Mouse (Mus musculus): ENCODE measurements at regions not wholly inside any gene's neighbourhood (a gene's known extent, or its start where the extent isn't known, plus 50 kb on each side); places are given as distances from the start of the nearest gene placed in this dataset.

- Histone ChIP-seq H3K4me1 (replicated peaks) (no peaks in the 10 kb centered on the region), H3K27ac (no peak overlapping the region), H3K27me3 (ENCODE audit: insufficient read depth, poor library complexity, severe bottlenecking) (no peaks in the 10 kb centered on the region), H3K36me3 (no peaks in the 10 kb centered on the region), H3K9me3 (peaks cover 22% of the 10 kb centered on the region; the same call in 1 of the 2 replicates), H3K4me3 (no peak overlapping the region)
- no peak for DNase-seq (ENCODE audit: low spot score)
- 85% methylated on average over 4 of the region's 4 CpGs for WGBS
Observed at GRCm38 (mm10) chr7:37267404-37267803, 506.0 kb downstream of the Zfp536 start.

GRCm38 (mm10) chr7:37270841-37271240 lies 502.6 kb downstream of the Zfp536 start:
- WGBS, result 89% methylated on average over 3 of the region's 3 CpGs
- DNase-seq (ENCODE audit: low spot score), result no peak
- Histone ChIP-seq H3K4me1 (replicated peaks) (no peaks in the 10 kb centered on the region), H3K9me3 (peaks cover 22% of the 10 kb centered on the region; the same call in 1 of the 2 replicates), H3K27me3 (ENCODE audit: insufficient read depth, poor library complexity, severe bottlenecking) (no peaks in the 10 kb centered on the region), H3K27ac (no peak overlapping the region), H3K4me3 (no peak overlapping the region), H3K36me3 (no peaks in the 10 kb centered on the region)

GRCm38 (mm10) chr7:37290018-37290417 lies 483.4 kb downstream of the Zfp536 start:
- DNase-seq (ENCODE audit: low spot score), result no peak
- no peaks in the 10 kb centered on the region for H3K9me3 ChIP-seq
- peak overlapping the region; percentile 69; the same call in 1 of the 2 replicates for H3K27ac ChIP-seq
- 22% methylated on average over 5 of the region's 5 CpGs for WGBS
- H3K4me3 ChIP-seq, result peak overlapping the region; percentile 36
- H3K4me1 ChIP-seq (replicated peaks), result peaks cover 22% of the 10 kb centered on the region
- H3K27me3 ChIP-seq (ENCODE audit: insufficient read depth, poor library complexity, severe bottlenecking), result peaks cover 7% of the 10 kb centered on the region; the same call in 1 of the 2 replicates
- H3K36me3 ChIP-seq, result no peaks in the 10 kb centered on the region

- Histone ChIP-seq H3K27ac (peak overlapping the region; percentile 69), H3K9me3 (no peaks in the 10 kb centered on the region), H3K36me3 (no peaks in the 10 kb centered on the region), H3K27me3 (ENCODE audit: insufficient read depth, poor library complexity, severe bottlenecking) (peaks cover 7% of the 10 kb centered on the region; the same call in 1 of the 2 replicates), H3K4me1 (replicated peaks) (peaks cover 22% of the 10 kb centered on the region), H3K4me3 (peak overlapping the region; percentile 36)
- DNase-seq (ENCODE audit: low spot score), result peak; percentile 36
- 22% methylated on average over 19 of the region's 19 CpGs for WGBS
Observed at GRCm38 (mm10) chr7:37290493-37291045, 482.9 kb downstream of the Zfp536 start.

GRCm38 (mm10) chr7:37291726-37292125 lies 481.7 kb downstream of the Zfp536 start:
- H3K9me3 ChIP-seq, result no peaks in the 10 kb centered on the region

GRCm38 (mm10) chr7:37292554-37292953 lies 480.9 kb downstream of the Zfp536 start:
- Histone ChIP-seq H3K4me3 (no peak overlapping the region), H3K9me3 (no peaks in the 10 kb centered on the region), H3K27me3 (ENCODE audit: insufficient read depth, poor library complexity, severe bottlenecking) (peaks cover 7% of the 10 kb centered on the region; the same call in 1 of the 2 replicates), H3K27ac (no peak overlapping the region), H3K4me1 (replicated peaks) (peaks cover 22% of the 10 kb centered on the region), H3K36me3 (no peaks in the 10 kb centered on the region)
- DNase-seq (ENCODE audit: low spot score), result no peak
- 85% methylated on average over 9 of the region's 9 CpGs for whole genome bisulfite sequencing

More at GRCm38 (mm10) chr7:37291726-37292125, 481.7 kb downstream of the Zfp536 start:
- H3K36me3 ChIP-seq, result no peaks in the 10 kb centered on the region
- peaks cover 22% of the 10 kb centered on the region for H3K4me1 ChIP-seq (replicated peaks)
- WGBS, result 77% methylated on average over 7 of the region's 7 CpGs
- no peak for DNase-seq (ENCODE audit: low spot score)
- no peak overlapping the region for H3K4me3 ChIP-seq
- H3K27ac ChIP-seq, result no peak overlapping the region; the same call in 1 of the 2 replicates
- peaks cover 7% of the 10 kb centered on the region; the same call in 1 of the 2 replicates for H3K27me3 ChIP-seq (ENCODE audit: insufficient read depth, poor library complexity, severe bottlenecking)

- no peak overlapping the region for H3K4me3 ChIP-seq
- H3K4me1 ChIP-seq (replicated peaks), result no peaks in the 10 kb centered on the region; the same call in 1 of the 2 replicates
- H3K9me3 ChIP-seq, result no peaks in the 10 kb centered on the region
- no peaks in the 10 kb centered on the region for H3K36me3 ChIP-seq
- no peaks in the 10 kb centered on the region for H3K27me3 ChIP-seq (ENCODE audit: insufficient read depth, poor library complexity, severe bottlenecking)
- WGBS, result 29% methylated on average over 3 of the region's 3 CpGs
- DNase-seq (ENCODE audit: low spot score), result no peak
- no peak overlapping the region for H3K27ac ChIP-seq
Observed at GRCm38 (mm10) chr7:37298888-37299287, 474.6 kb downstream of the Zfp536 start.

GRCm38 (mm10) chr7:37305463-37305862 lies 468.0 kb downstream of the Zfp536 start:
- DNase-seq (ENCODE audit: low spot score), result no peak
- Histone ChIP-seq H3K27ac (no peak overlapping the region), H3K4me1 (replicated peaks) (no peaks in the 10 kb centered on the region; the same call in 1 of the 2 replicates), H3K27me3 (ENCODE audit: insufficient read depth, poor library complexity, severe bottlenecking) (no peaks in the 10 kb centered on the region), H3K36me3 (no peaks in the 10 kb centered on the region), H3K4me3 (no peak overlapping the region), H3K9me3 (no peaks in the 10 kb centered on the region)
- WGBS, result 85% methylated on average over 9 of the region's 9 CpGs

GRCm38 (mm10) chr7:37307191-37307590 lies 466.2 kb downstream of the Zfp536 start:
- no peaks in the 10 kb centered on the region for H3K36me3 ChIP-seq
- H3K9me3 ChIP-seq, result no peaks in the 10 kb centered on the region
- H3K4me1 ChIP-seq (replicated peaks), result 0 out of 2 replicates have a peak, but pooled peaks cover 4% of the 10 kb centered on the region
- H3K27me3 ChIP-seq (ENCODE audit: insufficient read depth, poor library complexity, severe bottlenecking), result no peaks in the 10 kb centered on the region
- WGBS, result 86% methylated on average over 4 of the region's 4 CpGs
- H3K27ac ChIP-seq, result no peak overlapping the region
- H3K4me3 ChIP-seq, result no peak overlapping the region
- no peak for DNase-seq (ENCODE audit: low spot score)

- no peak overlapping the region for H3K4me3 ChIP-seq
- 91% methylated on average over 7 of the region's 7 CpGs for WGBS
Observed at GRCm38 (mm10) chr7:37324653-37325052, 448.8 kb downstream of the Zfp536 start.

GRCm38 (mm10) chr7:37333451-37333850 lies 440.0 kb downstream of the Zfp536 start:
- Histone ChIP-seq H3K27me3 (ENCODE audit: insufficient read depth, poor library complexity, severe bottlenecking) (peaks cover 21% of the 10 kb centered on the region), H3K4me3 (no peak overlapping the region), H3K36me3 (no peaks in the 10 kb centered on the region), H3K4me1 (replicated peaks) (peaks cover 44% of the 10 kb centered on the region), H3K9me3 (no peaks in the 10 kb centered on the region), H3K27ac (no peak overlapping the region)
- WGBS, result 73% methylated on average over 16 of the region's 16 CpGs
- DNase-seq (ENCODE audit: low spot score), result no peak

More at GRCm38 (mm10) chr7:37324653-37325052, 448.8 kb downstream of the Zfp536 start:
- H3K4me1 ChIP-seq (replicated peaks), result peaks cover 18% of the 10 kb centered on the region
- H3K27me3 ChIP-seq (ENCODE audit: insufficient read depth, poor library complexity, severe bottlenecking), result no peaks in the 10 kb centered on the region
- no peak overlapping the region for H3K27ac ChIP-seq
- no peak for DNase-seq (ENCODE audit: low spot score)
- H3K9me3 ChIP-seq, result no peaks in the 10 kb centered on the region
- no peaks in the 10 kb centered on the region for H3K36me3 ChIP-seq

GRCm38 (mm10) chr7:37335212-37335611 lies 438.2 kb downstream of the Zfp536 start:
- Histone ChIP-seq H3K4me3 (no peak overlapping the region), H3K9me3 (no peaks in the 10 kb centered on the region), H3K27ac (no peak overlapping the region), H3K4me1 (replicated peaks) (peaks cover 49% of the 10 kb centered on the region), H3K27me3 (ENCODE audit: insufficient read depth, poor library complexity, severe bottlenecking) (peaks cover 22% of the 10 kb centered on the region), H3K36me3 (no peaks in the 10 kb centered on the region)
- no peak for DNase-seq (ENCODE audit: low spot score)
- 60% methylated on average over 7 of the region's 7 CpGs for WGBS

- Histone ChIP-seq H3K27me3 (ENCODE audit: insufficient read depth, poor library complexity, severe bottlenecking) (peaks cover 33% of the 10 kb centered on the region), H3K27ac (peak overlapping the region; percentile 46; the same call in 1 of the 2 replicates)
- WGBS, result 22% methylated on average over 12 of the region's 12 CpGs
Observed at GRCm38 (mm10) chr7:37336171-37336850, 437.1 kb downstream of the Zfp536 start.

More at GRCm38 (mm10) chr7:37336171-37336850, 437.1 kb downstream of the Zfp536 start:
- H3K9me3 ChIP-seq, result no peaks in the 10 kb centered on the region
- peak overlapping the region; percentile 49 for H3K4me3 ChIP-seq
- H3K36me3 ChIP-seq, result no peaks in the 10 kb centered on the region
- no peak for DNase-seq (ENCODE audit: low spot score)
- peaks cover 49% of the 10 kb centered on the region for H3K4me1 ChIP-seq (replicated peaks)
